Mouse (Mus musculus): Measurements from ENCODE around the gene Spata31d1d.
A peak's percentile ranks its signal among the peaks of the same experiment; 100 is the strongest.
"Not testable (repeated sequence)": the region's sequence is repeated elsewhere in the genome, so short reads cannot be mapped to it uniquely, and the experiment has no call there.

Gene Spata31d1d

GRCm38 (mm10) chr13:59731652-59732051 is at the start of gene Spata31d1d:
TSS of gene Spata31d1d (minus strand) at chr13:59731752.
- DNase-seq (ENCODE audit: low spot score): no peak

DNA sequence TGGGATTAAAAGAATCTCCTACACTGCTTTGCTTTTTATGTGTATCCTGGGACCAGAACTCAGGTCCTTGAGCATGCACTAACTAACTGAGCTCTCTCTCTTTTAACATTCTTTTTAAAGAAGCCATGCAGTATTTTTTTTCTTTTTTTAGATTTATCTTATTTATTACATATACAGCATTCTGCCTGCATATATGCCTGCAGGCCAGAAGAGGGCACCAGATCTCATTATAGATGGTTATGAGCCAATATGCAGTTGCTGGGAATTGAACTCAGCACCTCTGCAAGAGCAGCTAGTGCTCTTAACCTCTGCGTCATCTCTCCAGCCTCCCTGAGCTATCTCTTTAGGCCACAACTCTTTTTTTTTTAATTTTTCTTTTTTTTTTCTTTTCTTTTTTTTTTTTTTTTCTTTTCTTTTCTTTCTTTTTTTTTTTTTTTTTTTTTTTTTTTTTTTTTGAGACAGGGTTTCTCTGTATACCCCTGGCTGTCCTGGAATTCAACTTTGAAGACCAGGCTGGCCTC is 48.3 kb upstream of the Spata31d1d start:
- DNase-seq (ENCODE audit: low spot score): not testable (repeated sequence)

- DNase-seq (ENCODE audit: low spot score): no peak
Observed at GRCm38 (mm10) chr13:59779213-59779612, 47.7 kb upstream of the Spata31d1d start.

- DNase-seq (ENCODE audit: low spot score): no peak
Observed at GRCm38 (mm10) chr13:59775168-59775567, 43.6 kb upstream of the Spata31d1d start.

GRCm38 (mm10) chr13:59771257-59771656 is 39.7 kb upstream of the Spata31d1d start:
- peak; percentile 16 for DNase-seq (ENCODE audit: low spot score)

- DNase-seq (ENCODE audit: low spot score): no peak
Observed at GRCm38 (mm10) chr13:59770847-59771246, 39.3 kb upstream of the Spata31d1d start.

DNA sequence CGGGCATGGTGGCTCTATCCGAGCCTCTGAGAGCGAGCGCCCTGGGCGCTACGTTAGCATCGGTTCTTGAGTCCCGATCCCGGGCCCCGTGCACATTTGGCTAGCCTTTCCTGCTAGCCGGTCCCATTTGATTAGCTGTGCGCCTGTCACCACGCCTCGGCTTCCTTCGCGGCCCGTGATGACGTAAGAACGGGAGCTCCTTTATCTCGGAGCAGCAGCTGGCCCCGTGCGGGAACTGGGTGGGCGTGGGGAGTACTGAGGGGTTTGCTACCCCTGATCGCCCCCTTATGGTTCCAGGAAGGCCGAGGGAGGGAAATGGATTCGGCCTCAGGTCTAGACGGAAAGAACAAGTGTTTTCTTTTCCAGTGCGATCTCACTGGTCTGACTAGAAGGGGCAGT is 38.6 kb upstream of the Spata31d1d start:
- peak; percentile 63 for DNase-seq (ENCODE audit: low spot score)

GRCm38 (mm10) chr13:59769296-59770163 is 38.0 kb upstream of the Spata31d1d start, which contains the start of gene Isca1:
TSS of gene Isca1 (minus strand) at chr13:59769810.
- peak; percentile 99 for DNase-seq (ENCODE audit: low spot score)

- DNase-seq (ENCODE audit: low spot score): no peak
Observed at GRCm38 (mm10) chr13:59768531-59768930, 37.0 kb upstream of the Spata31d1d start.

DNA sequence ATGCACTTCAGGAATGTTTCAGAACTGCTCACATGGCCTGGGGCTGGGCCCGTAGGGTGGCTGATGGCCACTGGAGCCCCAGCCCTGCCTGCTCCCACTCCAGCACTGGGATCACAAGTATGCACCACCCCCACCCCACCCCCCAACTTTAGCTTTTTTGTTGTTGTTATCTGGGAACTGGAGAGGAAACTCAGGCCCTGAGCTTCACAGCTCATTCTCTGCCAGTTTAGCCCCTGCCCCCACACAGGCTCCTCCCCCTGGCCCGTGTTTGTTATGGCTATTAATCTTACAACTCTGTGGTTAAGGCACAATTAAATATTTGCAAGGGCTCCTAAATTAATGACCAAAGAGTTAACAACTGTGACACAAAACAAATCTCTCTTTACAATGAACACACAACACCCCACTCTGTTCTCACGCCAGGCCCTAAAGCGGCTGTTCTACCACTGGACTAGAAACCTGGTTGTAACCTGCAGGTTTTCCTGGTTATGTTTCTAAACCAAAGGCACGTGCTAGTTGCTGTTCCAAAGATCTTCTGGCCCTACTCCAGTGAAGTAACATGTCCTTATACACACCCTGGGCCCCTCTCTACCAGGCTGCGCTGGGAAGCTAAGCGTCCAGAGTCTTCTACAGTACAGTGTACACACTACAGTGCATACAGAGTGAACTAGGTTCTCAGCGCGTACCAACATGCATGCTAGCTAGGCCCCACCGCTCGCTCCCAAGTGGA is 35.4 kb upstream of the Spata31d1d start:
- no peak for DNase-seq (ENCODE audit: low spot score)

- no peak for DNase-seq (ENCODE audit: low spot score)
Observed at GRCm38 (mm10) chr13:59762791-59763190, 31.2 kb upstream of the Spata31d1d start.

DNA sequence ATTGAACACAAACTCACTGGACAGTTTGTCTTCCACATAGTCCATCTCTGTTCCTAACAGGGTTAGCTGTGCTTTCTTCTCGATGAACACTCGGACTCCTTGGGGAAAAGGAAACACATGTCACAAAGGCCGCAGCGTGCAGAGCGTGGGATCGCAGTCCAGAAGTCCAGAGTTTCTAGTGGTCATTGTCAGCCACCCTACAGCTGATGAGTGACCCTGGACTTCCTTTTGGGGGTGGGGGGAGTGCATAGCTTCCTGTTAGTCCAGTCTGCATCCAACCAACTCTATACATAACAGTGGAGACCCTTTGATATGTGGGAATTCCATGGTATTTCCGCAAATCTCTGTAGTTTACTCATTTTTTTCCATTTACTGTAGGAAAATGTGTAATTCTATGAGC is 25.4 kb upstream of the Spata31d1d start:
- DNase-seq (ENCODE audit: low spot score): no peak

- no peak for DNase-seq (ENCODE audit: low spot score)
Observed at GRCm38 (mm10) chr13:59750310-59750709, 18.8 kb upstream of the Spata31d1d start.

GRCm38 (mm10) chr13:59746711-59747110 is 15.2 kb upstream of the Spata31d1d start, which contains the start of gene 1700014D04Rik:
TSS of gene 1700014D04Rik (minus strand) at chr13:59746752.
- no peak for DNase-seq (ENCODE audit: low spot score)

GRCm38 (mm10) chr13:59746164-59746563 is 14.6 kb upstream of the Spata31d1d start:
- no peak for DNase-seq (ENCODE audit: low spot score)

- DNase-seq (ENCODE audit: low spot score): no peak
Observed at GRCm38 (mm10) chr13:59745462-59745861, 13.9 kb upstream of the Spata31d1d start.

- DNase-seq (ENCODE audit: low spot score): no peak
Observed at GRCm38 (mm10) chr13:59741697-59742096, 10.1 kb upstream of the Spata31d1d start.

DNA sequence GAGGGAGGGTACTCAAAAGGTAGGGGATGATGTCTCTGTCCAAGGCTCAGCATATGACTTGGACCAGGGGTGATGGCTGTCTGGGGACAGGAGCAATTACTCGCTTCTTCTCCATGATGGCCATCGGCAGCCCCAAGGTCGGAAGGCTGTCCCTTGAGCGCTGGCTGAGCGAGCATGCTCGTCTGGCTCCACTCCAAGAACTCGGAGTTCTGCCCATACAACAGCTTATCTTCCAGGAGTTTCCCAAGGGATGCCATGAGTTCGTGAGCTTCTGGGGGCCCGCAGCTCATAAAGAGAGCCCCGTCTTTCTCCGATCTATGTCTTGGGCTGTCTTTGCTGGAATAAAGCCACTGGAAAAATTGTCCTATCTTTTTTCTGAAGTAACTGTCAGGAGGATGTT is 9.5 kb upstream of the Spata31d1d start:
- no peak for DNase-seq (ENCODE audit: low spot score)

- DNase-seq (ENCODE audit: low spot score): no peak
Observed at GRCm38 (mm10) chr13:59739397-59739796, 7.8 kb upstream of the Spata31d1d start.

GRCm38 (mm10) chr13:59738455-59738854 is 6.9 kb upstream of the Spata31d1d start:
- no peak for DNase-seq (ENCODE audit: low spot score)

DNA sequence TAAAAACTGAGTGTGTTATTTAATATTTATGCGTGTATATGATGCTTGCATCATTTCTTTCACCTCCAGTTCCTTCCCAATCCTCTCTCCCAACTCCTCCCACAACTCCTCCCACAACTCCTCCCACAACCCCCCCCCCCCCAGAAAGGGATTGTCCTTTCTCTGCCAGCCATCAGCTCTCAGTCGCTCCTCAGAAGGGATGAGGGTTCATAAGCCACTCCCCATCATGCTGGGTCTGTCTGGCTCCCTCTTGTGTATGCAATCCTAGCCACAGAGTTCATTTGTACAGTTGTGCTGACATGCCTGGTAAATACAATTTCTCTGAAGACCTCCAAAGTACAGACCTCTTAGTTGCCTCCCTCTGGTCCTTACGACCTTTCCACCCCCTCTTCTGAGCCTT is 3.6 kb upstream of the Spata31d1d start:
- DNase-seq (ENCODE audit: low spot score): no peak

DNA sequence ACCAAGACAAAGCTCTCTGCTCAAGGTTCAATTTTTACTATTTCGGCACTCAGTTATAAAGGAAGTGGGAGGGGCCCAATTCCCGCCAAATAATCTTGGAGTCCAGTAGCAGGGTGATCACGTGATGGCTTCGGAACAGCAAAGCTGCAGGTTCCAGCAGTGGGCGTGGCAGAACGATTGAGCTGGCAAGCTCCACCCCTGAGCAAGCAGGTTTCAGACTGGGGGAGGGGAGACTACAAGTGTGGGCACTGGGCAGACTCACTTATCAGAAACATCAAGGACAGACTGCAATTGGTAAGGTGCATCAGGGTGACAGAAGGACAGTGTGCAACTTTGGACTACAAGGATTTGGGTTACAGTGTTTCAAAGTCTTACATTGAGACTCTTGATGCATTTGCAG is 2.8 kb upstream of the Spata31d1d start:
- not testable (repeated sequence) for DNase-seq (ENCODE audit: low spot score)

DNA sequence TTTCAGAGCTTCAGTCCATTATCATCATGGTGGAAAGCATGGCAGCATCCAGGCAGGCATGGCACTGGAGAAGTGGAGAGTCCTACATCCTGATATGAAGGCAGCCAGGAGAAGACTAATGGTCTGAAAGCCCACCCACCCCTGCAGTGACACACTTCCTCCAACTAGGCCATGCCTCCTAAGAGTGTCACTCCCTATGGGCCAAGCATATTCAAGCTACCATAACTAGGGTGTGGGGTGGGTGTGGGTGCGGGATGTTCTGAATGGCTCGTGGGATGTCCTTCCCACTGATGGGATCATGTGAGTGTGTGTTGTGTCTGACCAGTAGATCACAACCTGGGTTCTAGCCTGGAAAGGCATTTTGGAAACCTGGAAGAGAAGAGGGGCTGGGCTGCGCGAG is 2.4 kb upstream of the Spata31d1d start:
- no peak for DNase-seq (ENCODE audit: low spot score)
